Mouse (Mus musculus): ENCODE measurements at regions not wholly inside any gene's neighbourhood (a gene's known extent, or its start where the extent isn't known, plus 50 kb on each side); places are given as distances from the start of the nearest gene placed in this dataset.

GRCm38 (mm10) chr6:49654541-49655130 is 167.9 kb upstream of the Npy start:
- DNase-seq, result no peak

GRCm38 (mm10) chr6:49655241-49655640 is 167.3 kb upstream of the Npy start:
- no peak for DNase-seq

GRCm38 (mm10) chr6:49656359-49657280 is 165.9 kb upstream of the Npy start:
- DNase-seq, result no peak

GRCm38 (mm10) chr6:49657988-49658387 is 164.5 kb upstream of the Npy start:
- DNase-seq, result no peak

- no peak for DNase-seq
These were observed 151.5 kb upstream of the Npy start for GRCm38 (mm10) chr6:49670991-49671390.

- no peak for DNase-seq
These were observed 150.6 kb upstream of the Npy start for GRCm38 (mm10) chr6:49671912-49672311.

- no peak for DNase-seq
These were observed 135.7 kb upstream of the Npy start for GRCm38 (mm10) chr6:49686776-49687175.

GRCm38 (mm10) chr6:49692032-49692539 is 130.4 kb upstream of the Npy start:
- DNase-seq, result no peak

- DNase-seq, result no peak
These were observed 127.7 kb upstream of the Npy start for GRCm38 (mm10) chr6:49694851-49695250.

- no peak for DNase-seq
These were observed 125.5 kb upstream of the Npy start for GRCm38 (mm10) chr6:49696990-49697389.

- DNase-seq, result no peak
These were observed 121.1 kb upstream of the Npy start for GRCm38 (mm10) chr6:49701453-49701852.

- DNase-seq, result no peak
These were observed 109.5 kb upstream of the Npy start for GRCm38 (mm10) chr6:49712980-49713379.

- no peak for DNase-seq
These were observed 106.0 kb upstream of the Npy start for GRCm38 (mm10) chr6:49716520-49716919.

- DNase-seq, result no peak
These were observed 105.6 kb upstream of the Npy start for GRCm38 (mm10) chr6:49716945-49717344.

GRCm38 (mm10) chr6:49733191-49733590 is 89.3 kb upstream of the Npy start:
- no peak for DNase-seq

- DNase-seq, result no peak
These were observed 79.4 kb upstream of the Npy start for GRCm38 (mm10) chr6:49743157-49743556.

GRCm38 (mm10) chr6:49745301-49745700 is 77.2 kb upstream of the Npy start:
- DNase-seq, result no peak

GRCm38 (mm10) chr6:49750544-49750943 is 72.0 kb upstream of the Npy start:
- DNase-seq, result no peak

- DNase-seq, result no peak
These were observed 62.9 kb upstream of the Npy start for GRCm38 (mm10) chr6:49759614-49760013.

- DNase-seq, result no peak
These were observed 57.8 kb upstream of the Npy start for GRCm38 (mm10) chr6:49764746-49765145.

GRCm38 (mm10) chr6:49769904-49770720 is 52.4 kb upstream of the Npy start:
- no peak for DNase-seq
